Mouse (Mus musculus): ENCODE results near the gene Tbc1d16.
"Not testable (repeated sequence)": the region's sequence is repeated elsewhere in the genome, so short reads cannot be mapped to it uniquely, and the experiment has no call there.

Gene Tbc1d16

GRCm38 (mm10) chr11:119116992-119117391 lies 111.3 kb downstream of the Tbc1d16 start:
- DNase-seq (ENCODE audit: low spot score in 2 of 2): no peak

GRCm38 (mm10) chr11:119112721-119113120 lies 115.6 kb downstream of the Tbc1d16 start:
- DNase-seq (ENCODE audit: low spot score in 2 of 2): no peak

GRCm38 (mm10) chr11:119111345-119111744 lies 117.0 kb downstream of the Tbc1d16 start:
- DNase-seq (ENCODE audit: low spot score in 2 of 2): peak in 1 of 2 experiments; percentile 59

- no peak for DNase-seq (ENCODE audit: low spot score in 2 of 2)
Measured at GRCm38 (mm10) chr11:119109415-119110071, 118.8 kb downstream of the Tbc1d16 start.

GRCm38 (mm10) chr11:119108573-119109263 lies 119.6 kb downstream of the Tbc1d16 start:
- peak in 1 of 2 experiments; percentile 62 for DNase-seq (ENCODE audit: low spot score in 2 of 2)

GRCm38 (mm10) chr11:119106289-119106688 lies 122.0 kb downstream of the Tbc1d16 start:
- no peak for DNase-seq (ENCODE audit: low spot score in 2 of 2)

GRCm38 (mm10) chr11:119105748-119106147 lies 122.6 kb downstream of the Tbc1d16 start:
- no peak for DNase-seq (ENCODE audit: low spot score in 2 of 2)

GRCm38 (mm10) chr11:119105071-119105609 lies 123.2 kb downstream of the Tbc1d16 start:
- no peak for DNase-seq (ENCODE audit: low spot score in 2 of 2)

- no peak for DNase-seq (ENCODE audit: low spot score in 2 of 2)
Measured at GRCm38 (mm10) chr11:119103991-119104390, 124.3 kb downstream of the Tbc1d16 start.

- not testable (repeated sequence) for DNase-seq (ENCODE audit: low spot score in 2 of 2)
Measured at GRCm38 (mm10) chr11:119100355-119100754, 127.9 kb downstream of the Tbc1d16 start.

- DNase-seq (ENCODE audit: low spot score in 2 of 2): no peak
Measured at GRCm38 (mm10) chr11:119098202-119098601, 130.1 kb downstream of the Tbc1d16 start.

- no peak for DNase-seq (ENCODE audit: low spot score in 2 of 2)
Measured at GRCm38 (mm10) chr11:119095441-119095840, 132.9 kb downstream of the Tbc1d16 start.

- DNase-seq (ENCODE audit: low spot score in 2 of 2): no peak
Measured at GRCm38 (mm10) chr11:119093322-119093721, 135.0 kb downstream of the Tbc1d16 start.
